Mouse (Mus musculus) heart, postnatal 0 days (tissue): ENCODE measurements around the gene Gm27021. TPM values are rescaled to one million over a fixed set of nuclear protein-coding genes. Genes with fewer than 3 reads are reported as not detected.

Experiments
- ATAC-seq: fragments of 200-750 bp; cut with Nextera tagmentation; 2 replicates; pipeline ENCODE4 v1.8.0; 2017; ENCODE audit warnings: low read depth, moderate number of reproducible peaks, moderate library complexity; ENCODE audit not compliant: insufficient read depth
- DNase-seq: peaks from one replicate; pipeline ENCODE4 v3.0.0-alpha.2; 2016; ENCODE audit warnings: low spot score
- H3K27ac ChIP-seq: fragments of 300-500 bp; sonication (generic); 2 replicates; pipeline ENCODE4 v1.5.1; 2014; ENCODE audit warnings: low read depth, mild to moderate bottlenecking
- H3K27me3 ChIP-seq: fragments of 300-500 bp; sonication (generic); 2 replicates; pipeline ENCODE4 v1.6.1; 2014; ENCODE audit warnings: low read length, mixed read lengths; ENCODE audit not compliant: control insufficient read depth, insufficient read depth
- H3K36me3 ChIP-seq: fragments of 300-500 bp; sonication (generic); replicated peaks from 2 replicates; pipeline ENCODE4 v1.6.1; 2014; ENCODE audit warnings: low read length, mixed read lengths; ENCODE audit not compliant: control insufficient read depth, insufficient read depth
- H3K4me1 ChIP-seq: fragments of 300-500 bp; sonication (generic); 2 replicates; pipeline ENCODE4 v1.6.1; 2014; ENCODE audit warnings: antibody characterized with exemption; ENCODE audit not compliant: control insufficient read depth, insufficient read depth
- H3K4me2 ChIP-seq: fragments of 300-500 bp; sonication (generic); 2 replicates; pipeline ENCODE4 v1.6.1; 2014; ENCODE audit warnings: low read depth, mild to moderate bottlenecking, low read length, moderate library complexity
- H3K4me3 ChIP-seq: fragments of 300-500 bp; sonication (generic); 2 replicates; pipeline ENCODE4 v1.5.1; 2014; ENCODE audit warnings: low read depth, low read length
- H3K9ac ChIP-seq: fragments of 300-500 bp; sonication (generic); replicated peaks from 2 replicates; pipeline ENCODE4 v1.6.1; 2014; ENCODE audit warnings: low read depth, low read length, mixed read lengths
- H3K9me3 ChIP-seq: fragments of 300-500 bp; sonication (generic); replicated peaks from 2 replicates; pipeline ENCODE4 v1.6.1; 2016; ENCODE audit warnings: low read length; ENCODE audit not compliant: control insufficient read depth
- CTCF ChIP-seq: IDR thresholded peaks from 2 replicates; pipeline ENCODE4 v1.5.1; 2016; ENCODE audit warnings: antibody characterized with exemption, control low read depth, low read depth
- EP300 ChIP-seq: IDR thresholded peaks from 2 replicates; pipeline ENCODE4 v1.6.1; 2016; ENCODE audit warnings: antibody characterized with exemption, low read depth
- WGBS: fragments of 180-500 bp; shearing (Covaris S2); extraction: QIAGEN DNeasy Blood & Tissue Kit; methylation state at CpG from one replicate; pipeline ENCODE4 v1.1.7; 2014; 5-methylcytosine and 5-hydroxymethylcytosine counted together
- polyA plus RNA-seq: library from polyadenylated mRNA; unstranded; fragments of >200 nt; fragmentation: Nextera tagmentation; extraction: Ambion mirVana; gene quantifications from 2 replicates; pipeline ENCODE4 v1.2.1, GENCODE M21; 2015
- total RNA-seq: library from RNA; depleted of rRNA; stranded (reverse); fragments of >200 nt; gene quantifications from 2 replicates; pipeline ENCODE4 v1.2.3, GENCODE M21; 2014; ENCODE audit warnings: low replicate concordance

Gm27021 gene
- total and polyA plus RNA-seq, 2 experiments from 2014 or later = 1.1 to 5.4 TPM

- Histone ChIP-seq H3K4me1 (no peaks in the 10 kb centered on the region), H3K9ac (no peak overlapping the region), H3K9me3 (no peaks in the 10 kb centered on the region), H3K4me3 (no peak overlapping the region), H3K27ac (no peak overlapping the region), H3K36me3 (peaks cover 57% of the 10 kb centered on the region), H3K27me3 (no peaks in the 10 kb centered on the region), H3K4me2 (no peak overlapping the region)
- DNase-seq = no peak
- no peak for TF ChIP-seq CTCF
- TF ChIP-seq EP300 = no peak
- WGBS = 85% methylated on average over 8 of the region's 8 CpGs
- ATAC-seq = no peak
These were observed 10.5 kb downstream of the Gm27021 start for GRCm38 (mm10) chr8:120657415-120657814.

GRCm38 (mm10) chr8:120656322-120657052 lies 11.4 kb downstream of the Gm27021 start:
- Histone ChIP-seq H3K27ac (no peak overlapping the region), H3K4me3 (no peak overlapping the region), H3K9ac (no peak overlapping the region), H3K36me3 (peaks cover 57% of the 10 kb centered on the region), H3K4me2 (no peak overlapping the region), H3K27me3 (no peaks in the 10 kb centered on the region), H3K4me1 (no peaks in the 10 kb centered on the region), H3K9me3 (no peaks in the 10 kb centered on the region)
- DNase-seq (no peak), ATAC-seq (no peak)
- TF ChIP-seq CTCF (no peak), EP300 (no peak)
- WGBS = 93% methylated on average over 7 of the region's 7 CpGs

GRCm38 (mm10) chr8:120647532-120647931 lies 20.3 kb downstream of the Gm27021 start, which contains the start of gene 1190005I06Rik:
Gene 1190005I06Rik, minus strand, starts transcription at chr8:120647632.
- TF ChIP-seq EP300 = no peak
- TF ChIP-seq CTCF = no peak
- Histone ChIP-seq H3K9me3 (no peaks in the 10 kb centered on the region), H3K4me1 (peaks cover 19% of the 10 kb centered on the region; the same call in 1 of the 2 replicates), H3K27ac (no peak within 1 kb of the TSS), H3K36me3 (no peaks in the 10 kb centered on the region), H3K4me3 (no peak within 1 kb of the TSS), H3K9ac (no peak within 1 kb of the TSS), H3K4me2 (no peak within 1 kb of the TSS), H3K27me3 (no peaks in the 10 kb centered on the region)
- no peak for ATAC-seq
- WGBS = 66% methylated on average over 7 of the region's 7 CpGs
- DNase-seq = no peak

- Histone ChIP-seq H3K27ac (peak overlapping the region; percentile 73), H3K4me1 (peaks cover 12% of the 10 kb centered on the region; the same call in 1 of the 2 replicates), H3K9me3 (no peaks in the 10 kb centered on the region), H3K4me2 (no peak overlapping the region), H3K9ac (no peak overlapping the region), H3K4me3 (no peak overlapping the region), H3K27me3 (no peaks in the 10 kb centered on the region), H3K36me3 (no peaks in the 10 kb centered on the region)
- DNase-seq (peak; percentile 61), ATAC-seq (peak; percentile 89)
- WGBS = 29% methylated on average over 7 of the region's 7 CpGs
- TF ChIP-seq CTCF (no peak), EP300 (no peak)
These were observed 23.2 kb downstream of the Gm27021 start for GRCm38 (mm10) chr8:120644663-120645062.

GRCm38 (mm10) chr8:120642031-120642662 lies 25.7 kb downstream of the Gm27021 start:
- TF ChIP-seq EP300 (no peak), CTCF (0 out of 2 replicates have a peak, but pooled peaks have one; percentile 1)
- DNase-seq (no peak), ATAC-seq (no peak)
- H3K4me3 ChIP-seq = no peak overlapping the region
- WGBS = 76% methylated on average over 10 of the region's 10 CpGs
- no peaks in the 10 kb centered on the region for H3K9me3 ChIP-seq
- H3K27ac ChIP-seq = no peak overlapping the region
- H3K27me3 ChIP-seq = no peaks in the 10 kb centered on the region
- H3K4me2 ChIP-seq = no peak overlapping the region
- no peak overlapping the region for H3K9ac ChIP-seq
- no peaks in the 10 kb centered on the region for H3K36me3 ChIP-seq
- H3K4me1 ChIP-seq = peaks cover 12% of the 10 kb centered on the region; the same call in 1 of the 2 replicates
